Mouse (Mus musculus) cortical plate, adult 2 months (tissue): ENCODE data around the gene Aldh5a1. TPM values are rescaled to one million over a fixed set of nuclear protein-coding genes. Genes with fewer than 3 reads are reported as not detected.

Source experiments
- H3K27ac ChIP-seq: fragments of 200-500 bp; 2 replicates; pipeline ENCODE4 v1.5.1; 2012; ENCODE audit warnings: low read length, control low read depth, inconsistent platforms; ENCODE audit not compliant: insufficient read depth
- H3K4me1 ChIP-seq: fragments of 200-500 bp; 2 replicates; pipeline ENCODE4 v1.6.1; 2011; ENCODE audit warnings: low read length; ENCODE audit not compliant: control insufficient read depth, insufficient read depth
- H3K4me3 ChIP-seq: fragments of 200-500 bp; 2 replicates; pipeline ENCODE4 v1.5.1; 2011; ENCODE audit warnings: mild to moderate bottlenecking, low read length, control low read depth; ENCODE audit not compliant: insufficient read depth
- CTCF ChIP-seq: fragments of 200-500 bp; IDR thresholded peaks from 2 replicates; pipeline ENCODE4 v1.5.1; 2011; ENCODE audit warnings: mild to moderate bottlenecking, control low read depth, low read length; ENCODE audit not compliant: insufficient read depth; ENCODE audit errors: extremely low read depth
- POLR2A ChIP-seq: fragments of 200-500 bp; IDR thresholded peaks from 2 replicates; pipeline ENCODE4 v1.6.1; 2011; ENCODE audit warnings: mild to moderate bottlenecking, low read length, control low read depth; ENCODE audit not compliant: insufficient read depth; ENCODE audit errors: extremely low read depth
- polyA plus RNA-seq: library from polyadenylated mRNA; depleted of rRNA; stranded (reverse); fragments of >200 nt; gene quantifications from 2 replicates; pipeline ENCODE4 v1.2.3, GENCODE M21; 2012

Aldh5a1 gene
- polyA plus RNA-seq, 1 experiment: 39.0 TPM

DNA sequence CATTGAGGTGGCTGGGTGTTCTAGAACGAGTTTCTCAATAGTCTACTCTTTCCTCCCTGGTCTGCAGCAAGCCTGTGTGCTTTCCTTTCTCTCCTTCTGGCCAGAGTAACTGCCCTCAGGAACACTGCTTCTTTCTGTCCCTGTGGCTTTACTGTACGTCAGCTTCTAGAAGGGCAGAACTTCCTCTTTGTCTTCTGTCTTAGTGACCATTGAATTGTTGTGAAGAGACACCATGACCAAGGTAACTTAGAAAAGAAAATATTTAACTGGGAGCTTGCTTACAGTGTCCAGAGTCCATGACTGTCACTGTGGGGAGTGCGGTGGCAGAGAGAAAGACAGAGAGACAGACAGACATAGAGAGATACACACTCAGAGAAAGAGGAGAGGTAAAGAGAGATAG, 22.6 kb upstream of the Aldh5a1 start:
- H3K4me1 ChIP-seq: no peaks in the 10 kb centered on the region; the same call in 1 of the 2 replicates
- H3K4me3 ChIP-seq: no peak overlapping the region
- TF ChIP-seq CTCF (no peak), POLR2A (no peak)
- H3K27ac ChIP-seq: no peak overlapping the region

DNA sequence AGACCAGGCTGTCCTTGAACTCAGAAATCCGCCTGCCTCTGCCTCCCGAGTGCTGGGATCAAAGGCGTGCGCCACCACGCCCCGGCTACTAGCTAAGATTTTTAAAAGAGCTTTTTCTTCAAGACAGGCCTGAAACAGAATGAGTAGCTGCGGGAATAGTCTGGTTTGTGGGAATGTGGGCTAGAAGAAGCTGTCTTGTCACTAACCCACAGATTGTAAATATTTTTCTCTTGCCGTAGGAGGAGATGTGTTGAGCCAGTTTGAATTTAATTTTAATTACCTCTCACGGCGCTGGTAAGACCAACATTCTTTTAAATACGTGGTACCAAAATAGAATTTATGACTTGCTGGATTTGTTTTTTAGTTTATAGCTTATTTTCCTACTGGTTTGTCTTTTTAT, 21.2 kb upstream of the Aldh5a1 start:
- H3K4me1 ChIP-seq: no peaks in the 10 kb centered on the region
- H3K4me3 ChIP-seq: no peak overlapping the region
- H3K27ac ChIP-seq: no peak overlapping the region
- TF ChIP-seq CTCF (no peak), POLR2A (no peak)

DNA sequence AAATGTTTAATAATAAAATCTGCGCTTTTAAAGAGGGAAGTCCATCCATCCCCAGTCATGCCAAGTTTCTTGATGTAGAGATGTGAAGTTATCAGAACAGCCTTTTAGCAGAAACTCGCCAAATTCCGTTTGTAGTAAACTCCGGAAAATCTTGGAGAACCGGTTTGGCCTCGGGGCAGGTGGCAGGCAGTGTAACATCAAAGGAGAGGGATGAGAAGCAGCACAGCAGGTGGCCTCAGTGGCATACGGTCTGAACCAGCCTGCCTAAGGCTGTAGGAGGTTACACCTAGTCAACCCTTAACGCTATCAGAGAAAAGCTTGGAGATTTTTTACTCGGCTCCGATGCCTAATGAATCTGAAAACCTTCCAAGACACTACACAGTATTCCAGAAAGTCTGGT, 18.0 kb upstream of the Aldh5a1 start:
- Histone ChIP-seq H3K27ac (no peak overlapping the region), H3K4me1 (no peaks in the 10 kb centered on the region), H3K4me3 (no peak overlapping the region)
- TF ChIP-seq CTCF (no peak), POLR2A (no peak)

DNA sequence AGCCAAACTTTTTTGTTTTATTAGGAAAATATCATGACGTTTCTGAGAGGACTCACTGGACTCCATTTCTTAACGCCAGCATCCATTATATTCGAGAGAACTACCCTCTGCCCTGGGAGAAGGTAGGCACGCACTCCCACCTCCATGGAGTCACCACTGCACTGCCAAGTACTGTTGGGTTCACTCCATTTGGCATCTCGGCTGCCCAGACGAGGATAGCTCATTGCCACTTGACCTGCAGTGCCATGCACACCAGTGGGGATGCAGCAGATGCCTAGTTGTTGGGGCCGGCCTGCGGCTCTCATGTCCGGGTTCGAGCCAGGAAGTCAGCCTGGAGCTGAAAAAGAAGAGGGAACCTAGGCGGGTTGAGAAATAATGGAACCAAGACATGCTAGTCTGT, 17.6 kb upstream of the Aldh5a1 start:
- TF ChIP-seq POLR2A: no peak
- no peak for TF ChIP-seq CTCF
- Histone ChIP-seq H3K4me1 (no peaks in the 10 kb centered on the region), H3K4me3 (no peak overlapping the region), H3K27ac (no peak overlapping the region)

DNA sequence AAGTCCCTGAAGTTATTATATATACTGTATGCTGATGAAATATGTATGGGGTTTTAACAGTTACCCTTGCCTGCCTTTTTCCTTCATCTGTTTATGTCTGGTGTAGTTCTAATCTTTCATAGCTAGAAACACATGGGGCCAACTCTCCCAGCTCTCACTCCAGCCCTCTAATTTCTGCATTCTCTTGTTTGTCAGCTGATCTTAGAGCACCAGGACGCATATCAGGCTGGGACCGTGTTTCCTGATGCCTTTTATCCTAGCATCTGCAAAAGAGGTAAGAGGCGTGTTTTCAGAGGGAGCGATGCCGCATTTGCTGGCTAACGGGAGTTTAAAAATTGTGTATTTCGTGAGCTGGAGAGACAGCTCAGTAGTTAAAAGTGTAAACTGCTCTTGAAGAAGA, 15.2 kb upstream of the Aldh5a1 start:
- H3K4me3 ChIP-seq: no peak overlapping the region
- no peak for TF ChIP-seq CTCF
- TF ChIP-seq POLR2A: no peak
- no peaks in the 10 kb centered on the region for H3K4me1 ChIP-seq
- H3K27ac ChIP-seq: no peak overlapping the region

DNA sequence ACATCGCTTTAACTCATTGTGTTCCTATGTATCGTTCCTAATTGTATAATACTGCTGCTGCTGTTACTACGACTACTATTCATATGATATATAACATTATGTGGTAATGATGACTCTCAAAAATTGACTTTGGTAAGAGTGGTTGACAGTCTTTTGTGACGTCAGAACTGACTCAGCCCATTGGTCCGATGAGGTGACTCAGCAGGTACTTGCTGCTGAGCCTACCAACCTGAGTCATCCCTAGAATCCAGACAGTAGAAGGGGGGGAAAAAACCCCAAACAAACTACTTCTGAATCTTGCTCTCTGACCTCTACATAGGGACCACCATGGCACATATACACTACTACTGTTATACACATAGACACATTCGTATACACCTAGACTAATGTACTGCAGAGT, 11.4 kb upstream of the Aldh5a1 start:
- no peak overlapping the region for H3K27ac ChIP-seq
- TF ChIP-seq CTCF (no peak), POLR2A (no peak)
- no peaks in the 10 kb centered on the region for H3K4me1 ChIP-seq
- H3K4me3 ChIP-seq: no peak overlapping the region

DNA sequence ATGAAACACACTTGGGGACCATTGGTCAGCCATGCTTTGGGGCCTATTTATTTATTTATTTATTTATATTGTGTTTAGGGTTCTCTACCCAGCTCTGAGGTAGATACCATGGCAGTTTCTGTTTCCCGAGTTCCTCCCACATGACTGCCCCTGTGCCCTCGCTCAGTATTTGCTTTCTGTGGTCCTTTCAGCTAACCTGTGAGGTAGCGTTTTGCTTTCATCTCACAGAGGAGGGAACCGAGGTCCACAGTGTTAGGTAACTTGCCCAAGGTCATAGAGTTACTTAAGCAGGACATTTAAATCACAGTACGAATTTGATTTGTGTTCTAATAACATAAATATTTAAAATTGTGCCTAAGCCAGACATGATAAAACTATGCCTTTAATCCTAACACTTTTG, 9.7 kb upstream of the Aldh5a1 start:
- Histone ChIP-seq H3K27ac (no peak overlapping the region), H3K4me3 (no peak overlapping the region), H3K4me1 (no peaks in the 10 kb centered on the region)
- TF ChIP-seq POLR2A (no peak), CTCF (no peak)

DNA sequence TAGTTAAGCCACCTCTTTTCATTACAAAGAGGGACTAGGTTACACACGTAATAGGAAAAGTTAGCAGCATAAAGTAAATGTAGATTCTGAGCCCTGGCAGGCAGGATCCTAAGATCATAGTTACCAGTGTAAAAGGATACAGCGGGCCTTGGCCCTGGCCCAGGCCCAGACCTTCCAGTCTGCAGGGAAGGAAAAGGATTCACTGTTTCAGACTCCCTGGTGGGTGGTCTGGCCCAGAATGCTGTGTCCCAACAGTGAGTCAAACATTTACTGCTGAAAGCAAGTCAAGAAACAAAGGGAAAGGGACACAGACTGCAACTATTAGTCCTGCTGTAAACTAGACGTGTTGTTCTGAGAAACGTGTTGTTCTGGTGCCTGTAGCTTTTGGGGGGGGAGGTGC, 8.1 kb upstream of the Aldh5a1 start:
- H3K4me1 ChIP-seq: no peaks in the 10 kb centered on the region
- no peak for TF ChIP-seq CTCF
- TF ChIP-seq POLR2A: no peak
- no peak overlapping the region for H3K4me3 ChIP-seq
- H3K27ac ChIP-seq: no peak overlapping the region

DNA sequence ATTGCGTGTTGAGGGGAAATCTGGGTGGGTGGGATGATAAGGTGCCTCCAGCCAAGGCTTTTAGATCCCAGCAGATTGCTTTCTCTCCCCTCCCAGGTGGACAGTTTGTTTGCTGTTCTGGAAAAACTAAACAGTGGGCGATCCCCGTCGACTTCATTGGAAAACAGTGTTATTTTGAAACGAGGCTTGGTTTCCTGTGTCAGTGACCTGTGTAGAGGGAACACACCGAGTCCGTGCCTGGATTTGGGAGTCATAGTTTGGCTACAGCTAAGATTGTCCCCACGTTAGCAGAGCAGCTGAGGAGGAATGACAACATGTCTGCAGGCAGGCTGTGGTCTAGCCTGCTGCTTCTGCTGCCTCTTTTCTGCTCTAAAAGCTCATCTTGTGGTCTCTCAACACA, 5.8 kb upstream of the Aldh5a1 start:
- Histone ChIP-seq H3K27ac (no peak overlapping the region), H3K4me3 (peak overlapping the region; percentile 33), H3K4me1 (peaks cover 2% of the 10 kb centered on the region; the same call in 1 of the 2 replicates)
- TF ChIP-seq POLR2A: no peak
- no peak for TF ChIP-seq CTCF

DNA sequence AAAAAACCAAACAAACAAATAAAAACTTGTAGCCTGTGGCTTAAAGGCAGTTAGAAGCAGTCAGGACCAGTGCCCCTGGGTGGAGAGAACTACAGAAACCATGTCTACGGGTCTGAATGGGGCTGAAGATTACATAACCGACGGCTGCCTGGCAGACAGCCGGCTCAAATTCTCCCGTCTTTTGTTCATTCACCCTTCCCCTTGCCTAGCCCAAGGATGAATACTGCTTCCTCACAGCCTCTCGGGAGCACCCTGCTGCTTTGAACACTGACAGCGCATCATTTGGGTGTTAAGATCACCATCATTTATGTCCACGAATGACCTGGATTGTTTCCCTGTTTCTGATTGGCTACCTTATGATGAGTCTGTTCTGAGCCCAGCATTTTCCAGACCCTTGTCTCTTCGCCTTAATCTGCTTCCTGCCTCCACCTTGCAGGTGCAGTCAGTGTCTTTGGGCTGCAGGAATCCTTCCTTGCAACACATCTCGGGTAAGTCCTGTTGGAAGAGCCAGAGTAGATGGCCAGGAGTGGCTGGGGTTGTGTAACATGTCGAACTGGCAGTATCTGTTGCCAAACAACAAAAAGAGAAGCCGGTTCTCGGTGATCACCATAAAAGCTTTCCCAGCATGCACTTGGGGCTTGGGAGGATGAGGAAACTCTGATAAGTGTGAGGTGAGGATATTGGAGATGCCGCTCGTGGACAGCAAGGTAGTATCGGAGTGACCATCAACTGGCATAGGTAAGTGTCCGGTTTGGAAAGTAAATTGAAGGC, 5.2 kb upstream of the Aldh5a1 start, which contains the start of gene Gpld1:
TSS of gene Gpld1 (plus strand) at position 641 of the 771 bp plus-strand sequence.
- Histone ChIP-seq H3K4me3 (peak within 1 kb of the TSS; percentile 33), H3K4me1 (peaks cover 5% of the 10 kb centered on the region; the same call in 1 of the 2 replicates), H3K27ac (0 out of 2 replicates have a peak within 1 kb of the TSS, but pooled peaks have one; percentile 36)
- TF ChIP-seq CTCF (no peak), POLR2A (0 out of 2 replicates have a peak, but pooled peaks have one; percentile 13)
